Mouse (Mus musculus) kidney, adult 18-20 months (tissue): ENCODE results near the gene Bglap2.
"Not testable (repeated sequence)": the region's sequence is repeated elsewhere in the genome, so short reads cannot be mapped to it uniquely, and the experiment has no call there.

Experiments used
- DNase-seq: peaks from one replicate; pipeline ENCODE4 v3.0.0; 2021

Gene Bglap2

GRCm38 (mm10) chr3:88384364-88384763, 5.9 kb upstream of the Bglap2 start, which contains the start of gene Bglap:
TSS of gene Bglap (minus strand) at chr3:88384464.
- no peak for DNase-seq

- not testable (repeated sequence) for DNase-seq
Observed at GRCm38 (mm10) chr3:88382383-88382782, 3.9 kb upstream of the Bglap2 start.

GRCm38 (mm10) chr3:88381389-88382315, 3.2 kb upstream of the Bglap2 start:
- DNase-seq: not testable (repeated sequence)

- DNase-seq: not testable (repeated sequence)
Observed at GRCm38 (mm10) chr3:88376644-88377043, 1.9 kb downstream of the Bglap2 start.

- DNase-seq: not testable (repeated sequence)
Observed at GRCm38 (mm10) chr3:88375750-88376626, 2.5 kb downstream of the Bglap2 start.

GRCm38 (mm10) chr3:88372643-88373042, 5.9 kb downstream of the Bglap2 start, which contains the start of gene Bglap3:
TSS of gene Bglap3 (minus strand) at chr3:88372743.
- DNase-seq: not testable (repeated sequence)

GRCm38 (mm10) chr3:88368511-88368910, 10.0 kb downstream of the Bglap2 start:
- DNase-seq: not testable (repeated sequence)

- not testable (repeated sequence) for DNase-seq
Observed at GRCm38 (mm10) chr3:88367517-88367916, 11.0 kb downstream of the Bglap2 start.

GRCm38 (mm10) chr3:88366830-88367428, 11.6 kb downstream of the Bglap2 start:
- peak; percentile 36 for DNase-seq

GRCm38 (mm10) chr3:88365705-88366361, 12.7 kb downstream of the Bglap2 start:
- no peak for DNase-seq

- DNase-seq: peak; percentile 79
Observed at GRCm38 (mm10) chr3:88364337-88364736, 14.2 kb downstream of the Bglap2 start, which contains the start of gene Paqr6. TSS of gene Paqr6 (plus strand) at chr3:88364584.

- DNase-seq: no peak
Observed at GRCm38 (mm10) chr3:88363700-88364099, 14.8 kb downstream of the Bglap2 start.

- DNase-seq: no peak
Observed at GRCm38 (mm10) chr3:88361612-88362313, 16.7 kb downstream of the Bglap2 start.

GRCm38 (mm10) chr3:88361096-88361495, 17.4 kb downstream of the Bglap2 start:
- DNase-seq: no peak

- DNase-seq: no peak
Observed at GRCm38 (mm10) chr3:88359989-88360388, 18.5 kb downstream of the Bglap2 start.

- no peak for DNase-seq
Observed at GRCm38 (mm10) chr3:88359584-88359983, 18.9 kb downstream of the Bglap2 start.

GRCm38 (mm10) chr3:88354396-88355165, 23.9 kb downstream of the Bglap2 start:
- DNase-seq: peak; percentile 30

- DNase-seq: no peak
Observed at GRCm38 (mm10) chr3:88352907-88353306, 25.6 kb downstream of the Bglap2 start.

GRCm38 (mm10) chr3:88350732-88351131, 27.8 kb downstream of the Bglap2 start:
- no peak for DNase-seq

- no peak for DNase-seq
Observed at GRCm38 (mm10) chr3:88339006-88339405, 39.5 kb downstream of the Bglap2 start.

GRCm38 (mm10) chr3:88338316-88338715, 40.2 kb downstream of the Bglap2 start:
- no peak for DNase-seq
